Mouse (Mus musculus): Measurements from ENCODE around the gene Map2k6.

GRCm38 (mm10) chr11:110487796-110488195 lies 88.9 kb downstream of the Map2k6 start:
- TF ChIP-seq CTCF (IDR thresholded peaks at IDR 0.05 in 2 of 3, conservative IDR thresholded peaks at IDR 0.05 in 1 of 3; ENCODE audit: control insufficient read depth in 1 of 3, insufficient read depth in 1 of 3, low read depth in 2 of 3, low read length in 3 of 3, poor library complexity in 1 of 3, severe bottlenecking in 1 of 3) (no peak), ZMIZ1 (IDR thresholded peaks at IDR 0.05; ENCODE audit: low read depth, low read length) (no peak), GABPA (IDR thresholded peaks at IDR 0.05; ENCODE audit: low read depth, low read length) (no peak), MAFK (IDR thresholded peaks at IDR 0.05; ENCODE audit: borderline replicate concordance, low read depth, low read length) (no peak), USF2 (IDR thresholded peaks at IDR 0.05; ENCODE audit: borderline replicate concordance in 1 of 2, insufficient read depth in 1 of 2, low read depth in 1 of 2, low read length in 2 of 2) (no peak), KAT2A (conservative IDR thresholded peaks at IDR 0.05; ENCODE audit: low read depth, low read length) (no peak), ZKSCAN1 (IDR thresholded peaks at IDR 0.05; ENCODE audit: low read depth, low read length) (no peak), MXI1 (IDR thresholded peaks at IDR 0.05; ENCODE audit: low read depth, low read length) (no peak), USF1 (IDR thresholded peaks at IDR 0.05; ENCODE audit: low read depth, low read length) (no peak), EP300 (IDR thresholded peaks at IDR 0.05; ENCODE audit: low read depth in 1 of 2, low read length in 2 of 2) (no peak), POLR2A (IDR thresholded peaks at IDR 0.05; ENCODE audit: control insufficient read depth in 1 of 2, insufficient read depth in 1 of 2, low read depth in 1 of 2, low read length in 2 of 2, poor library complexity in 1 of 2) (no peak), TAL1 (IDR thresholded peaks at IDR 0.05; ENCODE audit: low read length) (no peak), POLR2AphosphoS2 (IDR thresholded peaks at IDR 0.05; ENCODE audit: low read length) (no peak), NELFE (IDR thresholded peaks at IDR 0.05; ENCODE audit: low read depth, low read length) (no peak)

All from MEL (cell line).